Mouse (Mus musculus) midbrain, embryonic 14.5 days (tissue): Measurements from ENCODE around the gene Timp3. TPM values are rescaled to one million over a fixed set of nuclear protein-coding genes. Genes with fewer than 3 reads are reported as not detected.

Source experiments
- ATAC-seq: fragments of 200-750 bp; cut with Nextera tagmentation; 2 replicates; pipeline ENCODE4 v1.8.0; 2017; ENCODE audit warnings: moderate number of reproducible peaks, moderate library complexity; ENCODE audit not compliant: low FRiP score, low TSS enrichment
- DNase-seq: peaks from one replicate; pipeline ENCODE4 v3.0.0-alpha.2; 2015
- H3K27ac ChIP-seq: fragments of 300-500 bp; sonication (generic); replicated peaks from 2 replicates; pipeline ENCODE4 v1.5.1; 2014; ENCODE audit warnings: mild to moderate bottlenecking, low read depth, low read length, moderate library complexity
- H3K27me3 ChIP-seq: fragments of 300-500 bp; sonication (generic); 2 replicates; pipeline ENCODE4 v1.6.1; 2014; ENCODE audit warnings: low read length, control low read depth, mixed read lengths; ENCODE audit not compliant: control insufficient read depth, insufficient read depth
- H3K36me3 ChIP-seq: fragments of 300-500 bp; sonication (generic); 2 replicates; pipeline ENCODE4 v1.6.1; 2014; ENCODE audit warnings: low read length, control low read depth; ENCODE audit not compliant: control insufficient read depth, insufficient read depth
- H3K4me1 ChIP-seq: fragments of 300-500 bp; sonication (generic); 2 replicates; pipeline ENCODE4 v1.6.1; 2014; ENCODE audit warnings: mild to moderate bottlenecking, antibody characterized with exemption, low read length, control low read depth; ENCODE audit not compliant: control insufficient read depth, insufficient read depth
- H3K4me2 ChIP-seq: fragments of 300-500 bp; sonication (generic); 2 replicates; pipeline ENCODE4 v1.6.1; 2014; ENCODE audit warnings: mild to moderate bottlenecking, low read length, moderate library complexity
- H3K4me3 ChIP-seq: fragments of 300-500 bp; sonication (generic); replicated peaks from 2 replicates; pipeline ENCODE4 v1.5.1; 2014; ENCODE audit warnings: low read depth, low read length
- H3K9ac ChIP-seq: fragments of 300-500 bp; sonication (generic); replicated peaks from 2 replicates; pipeline ENCODE4 v1.6.1; 2014; ENCODE audit warnings: mild to moderate bottlenecking, low read length, moderate library complexity
- H3K9me3 ChIP-seq: fragments of 300-500 bp; sonication (generic); 2 replicates; pipeline ENCODE4 v1.6.1; 2016; ENCODE audit warnings: low read length, control low read depth, mixed read lengths; ENCODE audit not compliant: control insufficient read depth
- whole genome bisulfite sequencing: fragments of 180-500 bp; shearing (Covaris S2); extraction: QIAGEN DNeasy Blood & Tissue Kit; methylation state at CpG from one replicate; pipeline ENCODE4 v1.1.7; 2014; 5-methylcytosine and 5-hydroxymethylcytosine counted together
- polyA plus RNA-seq: library from polyadenylated mRNA; unstranded; fragments of >200 nt; fragmentation: Nextera tagmentation; extraction: Ambion mirVana; gene quantifications from 2 replicates; pipeline ENCODE4 v1.2.1, GENCODE M21; 2014

The Timp3 gene
- polyA plus RNA-seq, 1 experiment from 2014 or later = 23.5 TPM

DNA sequence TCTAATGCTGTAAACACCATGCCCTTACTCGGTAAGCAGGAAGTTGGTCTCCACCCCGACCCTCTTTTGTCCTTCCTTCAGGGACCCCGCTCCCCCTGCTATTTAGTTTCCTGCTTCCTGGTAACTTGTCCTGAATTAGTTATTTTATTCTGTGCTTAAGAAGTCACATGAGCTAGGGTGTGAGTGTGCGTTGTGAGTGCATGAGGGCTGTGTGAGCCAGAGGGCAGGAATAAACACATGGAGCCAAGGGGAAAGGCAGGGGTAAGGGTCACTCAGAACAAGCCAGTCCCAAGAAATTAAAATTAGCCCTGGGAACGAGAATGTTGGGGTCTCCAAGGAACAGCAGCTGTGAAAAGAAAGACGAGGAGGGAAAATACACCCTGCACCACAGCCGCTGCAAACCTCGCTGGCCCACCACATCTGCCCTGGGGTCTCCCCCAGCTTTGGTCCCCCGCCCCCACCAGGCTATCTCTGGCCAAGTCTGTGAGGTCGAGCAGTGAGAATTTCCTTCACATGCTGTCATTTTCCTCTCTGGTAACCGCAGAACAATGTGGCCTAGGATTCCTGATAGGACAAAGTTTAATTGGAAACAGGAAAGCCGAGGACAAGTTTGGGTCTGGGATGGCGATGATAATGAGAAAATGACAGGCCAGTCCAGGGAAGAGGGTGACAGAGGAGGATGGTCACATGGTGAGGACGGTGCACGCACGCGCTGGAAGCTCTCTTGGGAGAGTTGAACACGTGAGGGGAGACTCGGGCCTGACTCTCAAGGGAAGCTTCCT, 26.6 kb upstream of the Timp3 start:
- no peak for ATAC-seq
- H3K9me3 ChIP-seq = no peaks in the 10 kb centered on the region
- H3K4me3 ChIP-seq = no peak overlapping the region

DNA sequence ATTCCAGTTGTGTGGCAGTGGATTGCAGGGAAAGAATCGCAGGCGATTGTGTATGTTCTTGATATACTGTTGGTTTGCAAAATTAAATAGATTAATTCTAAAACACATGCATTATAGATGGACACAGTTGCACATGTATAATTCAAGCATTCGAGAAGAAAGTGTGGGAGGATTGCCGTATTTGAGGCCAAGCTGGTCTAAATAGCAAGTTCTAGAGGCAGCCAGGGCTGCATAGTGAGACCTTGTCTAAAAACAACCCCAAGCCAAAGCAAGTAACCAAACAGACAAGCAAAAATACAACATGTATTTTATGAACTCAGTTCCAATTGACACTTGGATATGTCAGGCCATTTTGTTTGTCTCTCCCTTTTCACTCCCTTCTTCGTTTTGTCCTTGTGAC, 24.6 kb upstream of the Timp3 start:
- no peaks in the 10 kb centered on the region for H3K4me1 ChIP-seq
- H3K36me3 ChIP-seq = no peaks in the 10 kb centered on the region
- H3K27me3 ChIP-seq = no peaks in the 10 kb centered on the region
- H3K9me3 ChIP-seq = no peaks in the 10 kb centered on the region
- H3K4me3 ChIP-seq = no peak overlapping the region
- H3K4me2 ChIP-seq = no peak overlapping the region
- no peak for DNase-seq
- H3K27ac ChIP-seq = no peak overlapping the region
- H3K9ac ChIP-seq = no peak overlapping the region
- ATAC-seq = no peak
- WGBS = 90% methylated on average over 5 of the region's 5 CpGs

More for the DNA sequence above, 26.6 kb upstream of the Timp3 start:
- no peak for DNase-seq
- Histone ChIP-seq H3K9ac (no peak overlapping the region), H3K4me1 (no peaks in the 10 kb centered on the region), H3K4me2 (no peak overlapping the region), H3K27ac (no peak overlapping the region), H3K27me3 (no peaks in the 10 kb centered on the region), H3K36me3 (no peaks in the 10 kb centered on the region)
- WGBS = 81% methylated on average over 19 of the region's 19 CpGs

DNA sequence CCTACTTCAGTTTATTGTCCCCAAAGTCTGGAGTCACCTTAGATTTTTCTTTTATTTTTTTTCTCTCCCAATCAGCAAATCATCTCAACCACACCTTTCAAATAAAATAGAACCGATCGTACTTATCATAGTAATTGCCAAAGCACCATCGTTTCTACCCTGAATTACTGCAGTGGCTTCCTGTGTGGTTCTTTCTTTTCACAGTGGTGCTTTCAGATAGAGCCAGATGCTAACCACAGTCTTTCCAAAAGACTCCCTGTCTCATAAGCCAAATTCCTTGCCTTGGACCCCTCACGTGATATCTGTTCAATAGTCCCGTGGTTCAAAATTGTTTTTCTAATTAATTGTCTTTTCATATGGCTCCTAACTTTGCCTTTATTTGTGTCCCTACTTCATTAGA, 22.8 kb upstream of the Timp3 start:
- Histone ChIP-seq H3K36me3 (no peaks in the 10 kb centered on the region), H3K27ac (no peak overlapping the region), H3K9me3 (no peaks in the 10 kb centered on the region), H3K4me2 (no peak overlapping the region), H3K4me1 (no peaks in the 10 kb centered on the region), H3K27me3 (no peaks in the 10 kb centered on the region), H3K9ac (no peak overlapping the region), H3K4me3 (no peak overlapping the region)
- WGBS = 93% methylated on average over 5 of the region's 5 CpGs
- ATAC-seq (no peak), DNase-seq (no peak)

GRCm38 (mm10) chr10:86278481-86278880, 21.7 kb upstream of the Timp3 start:
- WGBS = 85% methylated on average over 2 of the region's 2 CpGs
- DNase-seq (no peak), ATAC-seq (no peak)
- H3K9ac ChIP-seq = no peak overlapping the region
- H3K4me1 ChIP-seq = no peaks in the 10 kb centered on the region
- no peak overlapping the region for H3K4me3 ChIP-seq
- no peak overlapping the region for H3K4me2 ChIP-seq
- H3K36me3 ChIP-seq = no peaks in the 10 kb centered on the region
- no peaks in the 10 kb centered on the region for H3K9me3 ChIP-seq
- no peaks in the 10 kb centered on the region for H3K27me3 ChIP-seq
- H3K27ac ChIP-seq = no peak overlapping the region

GRCm38 (mm10) chr10:86279579-86280168, 20.5 kb upstream of the Timp3 start:
- Histone ChIP-seq H3K9ac (no peak overlapping the region), H3K9me3 (no peaks in the 10 kb centered on the region), H3K4me1 (no peaks in the 10 kb centered on the region), H3K27ac (no peak overlapping the region), H3K4me3 (no peak overlapping the region), H3K27me3 (no peaks in the 10 kb centered on the region), H3K36me3 (no peaks in the 10 kb centered on the region), H3K4me2 (no peak overlapping the region)
- 89% methylated on average over 7 of the region's 7 CpGs for WGBS
- DNase-seq (no peak), ATAC-seq (no peak)

- H3K4me2 ChIP-seq = no peak overlapping the region
- no peak for ATAC-seq
- no peak overlapping the region for H3K4me3 ChIP-seq
- no peaks in the 10 kb centered on the region for H3K4me1 ChIP-seq
- no peaks in the 10 kb centered on the region for H3K9me3 ChIP-seq
- H3K36me3 ChIP-seq = no peaks in the 10 kb centered on the region
- WGBS = 80% methylated on average over 8 of the region's 8 CpGs
- no peak overlapping the region for H3K9ac ChIP-seq
- no peaks in the 10 kb centered on the region for H3K27me3 ChIP-seq
- DNase-seq = no peak
- H3K27ac ChIP-seq = no peak overlapping the region
These were observed 18.9 kb upstream of the Timp3 start for GRCm38 (mm10) chr10:86281238-86281637.

- H3K36me3 ChIP-seq = no peaks in the 10 kb centered on the region
- H3K4me1 ChIP-seq = no peaks in the 10 kb centered on the region
- no peaks in the 10 kb centered on the region for H3K9me3 ChIP-seq
- H3K27me3 ChIP-seq = no peaks in the 10 kb centered on the region
- DNase-seq (no peak), ATAC-seq (no peak)
- 92% methylated on average over 7 of the region's 7 CpGs for WGBS
- H3K9ac ChIP-seq = no peak overlapping the region
- H3K4me2 ChIP-seq = no peak overlapping the region
- no peak overlapping the region for H3K4me3 ChIP-seq
- H3K27ac ChIP-seq = no peak overlapping the region
These were observed 13.7 kb upstream of the Timp3 start for GRCm38 (mm10) chr10:86286508-86286907.

DNA sequence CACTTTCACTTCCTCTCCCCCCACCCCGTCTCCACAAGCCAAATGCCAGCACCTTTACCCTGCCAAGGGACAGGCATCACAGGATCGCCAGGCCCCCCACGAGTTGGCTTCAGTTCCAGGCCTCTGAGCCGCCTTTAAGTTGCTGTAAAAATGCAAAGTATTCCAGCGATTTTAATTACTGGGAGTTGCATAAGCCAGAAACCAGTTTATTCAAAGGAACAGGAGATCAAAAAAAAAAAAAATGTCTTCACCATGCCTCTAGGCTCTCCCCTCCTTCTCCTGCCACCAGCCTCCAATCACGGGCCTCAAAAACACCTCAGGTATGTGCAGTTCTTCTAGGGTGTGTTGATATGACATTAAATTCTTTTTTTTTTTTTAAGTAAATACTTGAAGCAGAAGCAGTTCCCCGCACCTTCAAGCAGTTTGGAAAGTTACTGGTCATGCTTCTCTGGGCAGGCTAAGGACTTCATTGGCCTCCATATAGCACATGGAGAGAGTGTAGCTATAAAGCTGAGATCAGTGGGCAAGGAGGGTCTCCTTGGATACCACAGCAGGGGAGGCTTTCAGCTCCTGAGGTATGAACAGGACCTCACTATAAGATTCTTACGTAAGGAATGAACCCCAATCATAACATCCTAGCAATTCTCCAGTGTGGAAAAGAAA, 9.9 kb upstream of the Timp3 start:
- H3K27ac ChIP-seq = no peak overlapping the region
- ATAC-seq (no peak), DNase-seq (no peak)
- H3K27me3 ChIP-seq = no peaks in the 10 kb centered on the region
- 83% methylated on average over 8 of the region's 8 CpGs for WGBS
- H3K4me1 ChIP-seq = no peaks in the 10 kb centered on the region
- no peak overlapping the region for H3K4me2 ChIP-seq
- no peaks in the 10 kb centered on the region for H3K36me3 ChIP-seq
- no peak overlapping the region for H3K9ac ChIP-seq
- no peaks in the 10 kb centered on the region for H3K9me3 ChIP-seq
- no peak overlapping the region for H3K4me3 ChIP-seq
